Mouse (Mus musculus) liver, adult 2 months (tissue): ENCODE results near the gene Rgmb.

Experiments
- CTCF ChIP-seq: fragments of 200-500 bp; IDR thresholded peaks from 2 replicates; pipeline ENCODE4 v1.5.1; 2011; ENCODE audit warnings: low read depth, low read length, control low read depth
- POLR2A ChIP-seq: fragments of 200-500 bp; IDR thresholded peaks from 2 replicates; pipeline ENCODE4 v1.6.1; 2011; ENCODE audit warnings: low read length, control low read depth; ENCODE audit not compliant: insufficient read depth; ENCODE audit errors: extremely low read depth

- TF ChIP-seq CTCF (no peak), POLR2A (no peak)
These were observed 3.9 kb downstream of the Rgmb start for GRCm38 (mm10) chr17:15826928-15827327.
